ENCODE assay signal across 18 mouse cellular contexts in genomic region chr6:83536795-83537059, GRCm38 (mm10). TPM values are rescaled to one million over a fixed set of nuclear protein-coding genes. Genes with fewer than 3 reads are reported as not detected.
DNase-seq lines count a peak whose midpoint lies in the region; ATAC-seq and TF ChIP-seq lines count a peak whose summit lies in the region.
"Had no signal": no experiment of that assay in that cellular context is flagged by ENCODE, and none has a peak within 500 bp of the region (broad histone marks: within the 10 kb centered on the region; RNA-seq: fewer than 3 reads in every experiment).

No protein-coding gene starts in this region.

- peak overlapping the region; percentile 54; the same call in 1 of the 2 replicates for H3K27ac ChIP-seq in hindbrain, embryonic 10.5 days
- no peak overlapping the region for H3K27ac ChIP-seq in hindbrain, postnatal 0 days
- H3K27ac ChIP-seq in intestine, embryonic 14.5 days (ENCODE audit: low read depth) = peak overlapping the region; percentile 85
- peak overlapping the region; percentile 43; the same call in 1 of the 2 replicates for H3K27ac ChIP-seq in limb, embryonic 15.5 days
- H3K27ac ChIP-seq: embryonic facial prominence, embryonic 15.5 days; hindbrain, embryonic 14.5 days; neural tube, embryonic 12.5 days had no signal

- no peaks in the 10 kb centered on the region for H3K36me3 ChIP-seq in hindbrain, embryonic 10.5 days
- H3K36me3 ChIP-seq in hindbrain, postnatal 0 days (ENCODE audit: insufficient read depth, low read length) = no peaks in the 10 kb centered on the region
- no peaks in the 10 kb centered on the region for H3K36me3 ChIP-seq in intestine, embryonic 14.5 days (ENCODE audit: control insufficient read depth, insufficient read depth, low read length)
- no peaks in the 10 kb centered on the region for H3K36me3 ChIP-seq in limb, embryonic 15.5 days
- H3K36me3 ChIP-seq: embryonic facial prominence, embryonic 15.5 days; neural tube, embryonic 12.5 days had no signal

- H3K9me3 ChIP-seq in hindbrain, embryonic 10.5 days = no peaks in the 10 kb centered on the region
- no peaks in the 10 kb centered on the region for H3K9me3 ChIP-seq in hindbrain, postnatal 0 days (ENCODE audit: low read length)
- H3K9me3 ChIP-seq in intestine, embryonic 14.5 days (ENCODE audit: control insufficient read depth, low read length) = no peaks in the 10 kb centered on the region
- H3K9me3 ChIP-seq in limb, embryonic 15.5 days = no peaks in the 10 kb centered on the region
- H3K9me3 ChIP-seq: embryonic facial prominence, embryonic 15.5 days; G1E; neural tube, embryonic 12.5 days had no signal

- peaks cover 11% of the 10 kb centered on the region; the same call in 1 of the 2 replicates for H3K4me1 ChIP-seq in hindbrain, embryonic 10.5 days (replicated peaks)
- no peaks in the 10 kb centered on the region; the same call in 1 of the 2 replicates for H3K4me1 ChIP-seq in hindbrain, postnatal 0 days (ENCODE audit: insufficient read depth, low read length)
- H3K4me1 ChIP-seq in intestine, embryonic 14.5 days (replicated peaks; ENCODE audit: control insufficient read depth, insufficient read depth, low read length) = peaks cover 10% of the 10 kb centered on the region
- H3K4me1 ChIP-seq in limb, embryonic 15.5 days = peaks cover 15% of the 10 kb centered on the region; the same call in 1 of the 2 replicates
- H3K4me1 ChIP-seq: embryonic facial prominence, embryonic 15.5 days; neural tube, embryonic 12.5 days had no signal

- ATAC-seq in hindbrain, postnatal 0 days = no peak
- peak; percentile 56; the same call in 1 of the 2 replicates for ATAC-seq in common myeloid progenitor, adult 5-6 weeks (replicated peaks; ENCODE audit: low read depth, poor library complexity, severe bottlenecking)
- peak; percentile 22; the same call in 1 of the 2 replicates for ATAC-seq in intestine, embryonic 14.5 days (replicated peaks; ENCODE audit: low FRiP score, low TSS enrichment, low read depth)
- no peak for ATAC-seq in limb, embryonic 15.5 days (ENCODE audit: insufficient number of reproducible peaks, low FRiP score, low TSS enrichment, low read depth)
- ATAC-seq: forebrain, postnatal 0 days had no signal

- no peak overlapping the region for H3K9ac ChIP-seq in hindbrain, postnatal 0 days (replicated peaks; ENCODE audit: low read length)
- H3K9ac ChIP-seq in intestine, embryonic 14.5 days (ENCODE audit: low read length) = peak overlapping the region; percentile 8; the same call in 1 of the 2 replicates
- no peak overlapping the region for H3K9ac ChIP-seq in limb, embryonic 15.5 days
- H3K9ac ChIP-seq: embryonic facial prominence, embryonic 15.5 days; forebrain, postnatal 0 days; hindbrain, embryonic 14.5 days; neural tube, embryonic 12.5 days had no signal

- H3K4me3 ChIP-seq in hindbrain, embryonic 10.5 days = no peak overlapping the region
- no peak overlapping the region for H3K4me3 ChIP-seq in hindbrain, postnatal 0 days (ENCODE audit: low read length)
- H3K4me3 ChIP-seq in intestine, embryonic 14.5 days (ENCODE audit: low read depth, low read length) = no peak overlapping the region
- H3K4me3 ChIP-seq in limb, embryonic 15.5 days = no peak overlapping the region
- H3K4me3 ChIP-seq: embryonic facial prominence, embryonic 15.5 days; neural tube, embryonic 12.5 days had no signal

- DNase-seq in hindbrain, embryonic 10.5 days (ENCODE audit: low spot score) = no peak
- no peak for DNase-seq in hindbrain, postnatal 0 days (ENCODE audit: low spot score)
- no peak for DNase-seq in intestine, embryonic 14.5 days (ENCODE audit: low spot score)
- no peak for DNase-seq in frontal cortex, adult 2 months (ENCODE audit: extremely low spot score in 1 of 2, low spot score in 1 of 2)
- DNase-seq in kidney, postnatal 14 days = no peak
- DNase-seq: adrenal gland, adult 2 months; cerebellum, adult 11-12 months; forebrain, postnatal 0 days; gastrocnemius, postnatal 10 days; kidney, adult 9 months; right cerebral cortex, postnatal 25 days had no signal

- no peaks in the 10 kb centered on the region for H3K27me3 ChIP-seq in hindbrain, embryonic 10.5 days (ENCODE audit: insufficient read depth, poor library complexity, severe bottlenecking)
- H3K27me3 ChIP-seq in hindbrain, postnatal 0 days (ENCODE audit: insufficient read depth, low read length) = no peaks in the 10 kb centered on the region
- no peaks in the 10 kb centered on the region for H3K27me3 ChIP-seq in intestine, embryonic 14.5 days (replicated peaks; ENCODE audit: control insufficient read depth, insufficient read depth, low read length)
- H3K27me3 ChIP-seq in limb, embryonic 15.5 days = no peaks in the 10 kb centered on the region
- H3K27me3 ChIP-seq: embryonic facial prominence, embryonic 15.5 days; neural tube, embryonic 12.5 days had no signal

- WGBS in hindbrain, embryonic 10.5 days = 51% methylated on average over 6 of the region's 6 CpGs
- 39% methylated on average over 6 of the region's 6 CpGs for WGBS in hindbrain, postnatal 0 days
- 31% methylated on average over 6 of the region's 6 CpGs for WGBS in intestine, embryonic 14.5 days
- WGBS in limb, embryonic 15.5 days = 41% methylated on average over 6 of the region's 6 CpGs

- no peak for TF ChIP-seq CTCF in hindbrain, postnatal 0 days (IDR thresholded peaks at IDR 0.05; ENCODE audit: low read depth)

- H3K4me2 ChIP-seq in hindbrain, postnatal 0 days (ENCODE audit: low read depth, low read length) = no peak overlapping the region
- H3K4me2 ChIP-seq in intestine, embryonic 14.5 days (ENCODE audit: low read length) = peak overlapping the region; percentile 22; the same call in 1 of the 2 replicates
- H3K4me2 ChIP-seq in limb, embryonic 15.5 days = no peak overlapping the region
- H3K4me2 ChIP-seq: embryonic facial prominence, embryonic 15.5 days; hindbrain, embryonic 14.5 days; neural tube, embryonic 12.5 days had no signal

RNA-seq across cellular contexts. Expression of gene Actg2, which starts 0.7 kb away (rescaled TPM):
- polyA plus RNA-seq in hindbrain, embryonic 10.5 days (2016; fragmentation: Nextera tagmentation; extraction: Ambion mirVana) = 0.92 and 2.1 TPM in 2 replicates
- total RNA-seq in hindbrain, postnatal 0 days (2014; rRNA removed) = 0.36 and 2.1 TPM in 2 replicates
- polyA plus RNA-seq in hindbrain, postnatal 0 days (2015; fragmentation: Nextera tagmentation; extraction: Ambion mirVana) = 0.78 and 1.7 TPM in 2 replicates
- not detected in 2 replicates for total RNA-seq in common myeloid progenitor, adult 5-6 weeks (2017)
- 1,357 and 1,367 TPM in 2 replicates for polyA plus RNA-seq in intestine, embryonic 14.5 days (2014; fragmentation: Nextera tagmentation; extraction: Ambion mirVana)
- 9.5 and 12.7 TPM in 2 replicates for polyA plus RNA-seq in limb, embryonic 15.5 days (2015; fragmentation: Nextera tagmentation; extraction: Ambion mirVana)
- polyA plus RNA-seq in frontal cortex, adult 2 months (2012; rRNA removed) = 0.76 and 1.7 TPM in 2 replicates
- total RNA-seq: megakaryocyte, adult 5-6 weeks had no signal
- polyA plus RNA-seq: G1E had no signal

RNA-seq across cellular contexts. Expression of gene Dguok, which starts 30.0 kb away (rescaled TPM):
- 61.3 and 68.8 TPM in 2 replicates for polyA plus RNA-seq in hindbrain, embryonic 10.5 days (2016; fragmentation: Nextera tagmentation; extraction: Ambion mirVana)
- 31.8 and 52.5 TPM in 2 replicates for total RNA-seq in hindbrain, postnatal 0 days (2014; rRNA removed)
- polyA plus RNA-seq in hindbrain, postnatal 0 days (2015; fragmentation: Nextera tagmentation; extraction: Ambion mirVana) = 51.1 and 52.0 TPM in 2 replicates
- 34.3 and 38.0 TPM in 2 replicates for total RNA-seq in common myeloid progenitor, adult 5-6 weeks (2017)
- 70.0 and 89.6 TPM in 2 replicates for polyA plus RNA-seq in intestine, embryonic 14.5 days (2014; fragmentation: Nextera tagmentation; extraction: Ambion mirVana)
- polyA plus RNA-seq in limb, embryonic 15.5 days (2015; fragmentation: Nextera tagmentation; extraction: Ambion mirVana) = 86.6 and 88.6 TPM in 2 replicates
- polyA plus RNA-seq in frontal cortex, adult 2 months (2012; rRNA removed) = 48.0 and 64.1 TPM in 2 replicates

RNA-seq across cellular contexts. Expression of gene Stambp, which starts 35.8 kb away (rescaled TPM):
- polyA plus RNA-seq in hindbrain, embryonic 10.5 days (2016; fragmentation: Nextera tagmentation; extraction: Ambion mirVana) = 17.5 and 24.3 TPM in 2 replicates
- total RNA-seq in hindbrain, postnatal 0 days (2014; rRNA removed) = 9.5 and 11.1 TPM in 2 replicates
- polyA plus RNA-seq in hindbrain, postnatal 0 days (2015; fragmentation: Nextera tagmentation; extraction: Ambion mirVana) = 58.2 and 60.4 TPM in 2 replicates
- 6.4 and 9.3 TPM in 2 replicates for total RNA-seq in common myeloid progenitor, adult 5-6 weeks (2017)
- polyA plus RNA-seq in intestine, embryonic 14.5 days (2014; fragmentation: Nextera tagmentation; extraction: Ambion mirVana) = 23.8 and 26.0 TPM in 2 replicates
- polyA plus RNA-seq in limb, embryonic 15.5 days (2015; fragmentation: Nextera tagmentation; extraction: Ambion mirVana) = 30.8 and 34.2 TPM in 2 replicates
- 34.6 and 38.7 TPM in 2 replicates for polyA plus RNA-seq in frontal cortex, adult 2 months (2012; rRNA removed)

Comparison
In these comparisons a context has a peak if more than half of its experiments do, and no peak if none do; other contexts are left out.
1. ATAC-seq: peak in common myeloid progenitor, adult 5-6 weeks (single experiment) and intestine, embryonic 14.5 days (single experiment); none in hindbrain, postnatal 0 days (single experiment) and limb, embryonic 15.5 days (single experiment).
2. RNA of gene Actg2, which starts 0.7 kb away (polyA plus RNA-seq): 1,357 to 1,367 TPM in intestine, embryonic 14.5 days; 9.5 to 12.7 TPM in limb, embryonic 15.5 days, 0.92 to 2.1 TPM in hindbrain, embryonic 10.5 days, 0.78 to 1.7 TPM in hindbrain, postnatal 0 days and 0.76 to 1.7 TPM in frontal cortex, adult 2 months; every median in the first group is over 10 times any median in the second.